Mouse (Mus musculus) kidney, adult 11 months (tissue): ENCODE results near the gene Nr4a3.

Source experiments
- DNase-seq: peaks from one replicate; pipeline ENCODE4 v3.0.0; 2022

Gene Nr4a3

DNA sequence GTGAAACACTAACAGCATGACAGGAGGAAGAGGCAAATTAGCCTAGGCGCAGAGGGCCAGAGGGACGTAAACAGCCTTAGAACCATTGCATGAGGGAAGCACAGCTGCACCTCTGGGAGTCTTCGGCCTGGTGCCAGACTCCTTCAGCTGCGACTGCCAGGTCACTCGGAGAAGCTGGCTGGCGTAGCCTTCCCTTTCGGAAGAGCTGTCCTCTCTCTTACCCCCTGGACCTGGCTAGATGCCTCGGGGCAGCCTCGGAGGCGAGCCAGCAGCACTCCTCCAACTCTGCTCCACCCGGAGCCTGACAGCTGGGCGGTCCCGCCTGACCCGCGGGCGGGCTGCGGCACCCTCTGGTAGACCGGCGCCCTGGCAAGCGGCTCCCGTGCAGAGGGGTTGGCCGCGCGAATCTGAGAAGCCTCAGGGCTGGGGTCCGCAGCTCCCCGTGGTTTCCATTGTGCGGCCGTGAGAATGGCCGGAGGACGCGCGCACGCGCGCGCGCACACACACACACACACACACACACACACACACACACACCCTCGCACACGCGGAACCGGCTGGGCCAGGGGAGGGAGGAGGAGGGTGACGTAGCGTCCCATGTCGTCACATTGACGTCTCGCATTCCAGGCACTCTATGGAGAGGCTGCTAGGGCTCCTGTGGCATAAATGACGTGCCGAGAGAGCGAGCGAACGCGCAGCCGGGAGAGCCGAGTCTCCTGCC lies at the start of gene Nr4a3:
Gene Nr4a3 (plus strand): TSS at position 663 of the 721 bp plus-strand sequence.
- peak; percentile 89 for DNase-seq

DNA sequence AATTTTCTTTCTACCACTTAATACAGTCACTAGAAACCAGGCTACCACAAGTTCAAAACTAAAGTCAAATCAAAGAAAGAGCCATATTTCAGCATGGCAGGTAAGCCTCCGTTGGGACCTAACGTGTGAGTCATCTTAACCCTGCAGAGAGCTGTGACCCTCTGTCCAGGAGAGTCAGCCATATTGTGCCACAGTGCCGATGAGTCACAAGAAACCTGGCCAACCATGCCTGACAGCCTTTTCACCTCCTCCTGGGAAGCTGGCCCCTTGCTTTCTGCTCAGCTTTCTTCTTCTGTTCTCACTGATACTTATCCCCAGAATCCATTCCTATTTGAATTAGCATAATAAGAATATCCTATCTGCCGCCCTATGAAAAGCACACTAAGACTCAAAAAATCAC lies 42.0 kb upstream of the Nr4a3 start:
- DNase-seq = no peak

DNA sequence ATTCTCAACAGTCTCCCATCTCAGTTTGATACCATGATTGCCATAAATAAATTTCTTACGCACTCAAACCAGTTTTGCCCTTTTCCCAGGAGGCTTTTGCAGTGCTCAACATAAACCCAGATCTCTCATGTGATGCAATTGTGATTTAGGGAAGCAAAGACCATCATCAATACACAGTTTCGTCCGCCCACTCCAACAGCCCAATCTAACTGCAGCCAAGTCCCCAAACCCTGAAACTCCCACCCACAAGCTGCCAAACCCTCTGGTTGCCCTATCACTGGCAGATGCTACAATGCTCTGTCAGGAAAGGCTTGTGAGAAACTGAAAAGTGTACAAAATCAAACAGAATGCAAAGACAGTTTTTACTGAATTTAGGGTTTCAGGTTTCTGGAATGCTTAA lies 41.5 kb upstream of the Nr4a3 start:
- DNase-seq = no peak

DNA sequence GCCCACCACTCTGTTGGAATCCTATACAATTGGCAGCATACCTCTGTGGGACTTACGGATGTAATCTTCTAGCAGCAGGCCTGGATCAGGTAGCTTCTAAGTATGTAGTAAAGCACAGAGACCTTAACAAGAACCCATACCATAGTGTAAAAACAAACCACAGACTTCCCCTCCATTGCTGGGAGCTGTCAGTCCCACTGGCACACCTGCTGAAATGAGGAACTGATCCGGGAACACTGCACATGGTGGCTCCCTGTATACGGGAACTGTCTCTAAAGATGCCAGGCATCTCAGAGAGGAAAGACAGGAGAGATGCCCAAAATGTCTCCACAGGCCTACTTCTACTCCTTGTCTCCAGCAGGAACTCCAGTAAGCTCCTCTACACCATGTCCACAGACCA lies 38.6 kb upstream of the Nr4a3 start:
- DNase-seq = no peak

DNA sequence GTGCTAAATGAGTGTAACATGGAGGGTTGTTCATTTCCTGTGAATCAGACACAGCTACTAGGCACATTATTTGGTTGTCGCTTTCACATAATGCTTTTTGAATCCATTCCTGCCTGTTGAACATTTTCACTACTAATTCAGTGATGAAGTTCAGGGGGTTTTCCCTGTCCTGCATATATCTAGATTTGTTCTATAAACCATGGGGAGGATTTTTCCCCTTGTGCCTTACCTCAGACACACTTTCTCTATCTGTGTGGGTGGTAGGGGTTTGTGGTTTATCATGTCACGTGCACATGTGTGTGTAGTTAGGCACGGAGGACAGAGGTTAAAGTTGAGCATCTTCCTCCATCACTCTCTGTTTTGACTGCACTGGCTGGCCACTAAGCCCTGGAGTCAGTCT lies 32.7 kb upstream of the Nr4a3 start:
- no peak for DNase-seq

DNA sequence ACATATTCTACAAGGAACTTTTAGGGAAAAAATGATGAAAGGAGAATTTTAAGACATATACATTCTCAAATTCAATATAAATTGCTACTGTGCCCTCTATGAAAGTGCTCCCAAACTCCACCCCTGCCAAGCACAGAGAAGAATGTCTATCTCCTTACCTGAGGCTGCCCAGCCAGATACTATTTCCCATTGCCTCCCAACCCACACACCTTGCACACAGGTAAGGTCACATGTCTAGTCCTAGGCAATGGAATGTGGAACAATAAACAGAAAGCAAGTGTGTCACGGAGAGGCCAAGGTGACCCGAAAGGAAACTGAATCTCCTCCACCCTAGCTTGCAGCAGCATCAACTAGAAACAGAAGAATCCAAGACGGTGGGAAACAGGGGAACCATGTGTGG lies 22.0 kb upstream of the Nr4a3 start:
- peak; percentile 48 for DNase-seq

DNA sequence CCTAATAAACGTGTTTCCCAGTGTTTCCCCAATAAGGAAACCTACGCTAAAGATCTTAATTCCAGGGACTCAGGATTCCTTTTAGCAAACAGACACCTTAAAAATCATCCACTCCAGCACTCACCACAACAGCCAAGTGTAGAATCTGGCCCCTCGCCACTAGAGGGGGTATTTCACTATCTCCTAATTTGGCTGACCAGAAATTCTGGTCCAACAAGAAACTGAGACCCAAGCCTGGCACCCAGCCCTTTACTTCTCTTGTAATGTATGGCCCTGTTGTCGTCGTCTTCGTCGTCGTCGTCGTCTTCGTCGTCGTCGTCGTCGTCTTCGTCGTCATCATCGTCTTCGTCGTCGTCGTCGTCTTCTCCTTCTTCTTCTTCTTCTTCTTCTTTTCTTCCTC lies 15.3 kb upstream of the Nr4a3 start:
- no peak for DNase-seq

DNA sequence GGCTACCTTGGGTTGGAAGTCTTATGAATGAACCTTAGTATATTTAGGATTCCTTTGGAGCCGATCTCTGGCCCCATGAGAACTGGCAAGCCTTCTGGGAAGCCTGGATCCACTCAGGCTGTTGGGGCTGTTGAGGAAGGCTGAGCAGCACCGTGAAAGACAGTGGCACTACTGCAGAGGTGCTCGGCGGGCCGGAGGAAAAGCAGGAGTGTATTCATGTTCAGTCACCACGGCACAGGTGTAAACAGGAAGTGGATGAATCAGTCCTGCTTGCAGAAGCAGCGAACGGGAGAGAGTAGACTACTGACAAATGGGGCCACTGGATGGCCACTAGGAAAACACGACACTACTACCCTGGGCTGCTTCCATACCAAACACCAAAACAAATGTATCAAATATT lies 10.7 kb upstream of the Nr4a3 start:
- no peak for DNase-seq

DNA sequence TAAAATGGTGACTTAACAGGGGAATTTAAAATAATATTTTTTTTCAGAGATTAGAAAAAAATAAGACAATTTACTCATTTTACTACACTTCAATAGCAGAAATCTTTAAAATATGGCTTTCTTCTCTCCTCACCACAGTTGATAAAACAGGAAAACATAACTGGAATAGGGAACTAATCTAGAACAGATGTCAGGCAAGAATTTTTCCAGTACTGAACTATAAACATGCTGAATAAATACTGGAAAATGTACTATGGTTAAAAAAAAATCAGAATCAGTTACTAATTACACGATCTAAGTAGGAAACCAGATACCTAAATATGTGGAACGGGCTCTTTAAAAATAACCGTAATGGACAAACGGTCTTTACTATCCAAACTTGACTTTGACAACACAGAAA lies 7.3 kb upstream of the Nr4a3 start:
- DNase-seq = no peak

DNA sequence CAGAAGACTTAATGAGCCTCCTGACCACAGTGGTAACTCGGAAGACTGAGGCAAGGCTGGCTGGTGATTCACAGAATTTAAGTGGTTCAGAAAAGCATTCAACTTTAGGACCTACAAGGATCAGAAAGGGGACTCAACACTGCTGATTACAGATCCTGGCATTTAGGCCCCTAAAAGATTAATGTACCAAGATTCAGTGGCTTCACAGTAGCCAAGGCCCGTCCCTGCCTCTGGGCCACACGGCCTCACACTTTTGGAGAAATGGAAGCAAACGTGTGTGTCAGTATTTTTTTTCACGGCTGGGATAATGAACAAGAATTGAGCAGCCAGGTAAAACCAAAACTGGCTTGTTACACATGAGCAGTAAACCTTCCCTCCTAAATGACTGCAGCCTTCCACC lies 6.1 kb upstream of the Nr4a3 start:
- no peak for DNase-seq

DNA sequence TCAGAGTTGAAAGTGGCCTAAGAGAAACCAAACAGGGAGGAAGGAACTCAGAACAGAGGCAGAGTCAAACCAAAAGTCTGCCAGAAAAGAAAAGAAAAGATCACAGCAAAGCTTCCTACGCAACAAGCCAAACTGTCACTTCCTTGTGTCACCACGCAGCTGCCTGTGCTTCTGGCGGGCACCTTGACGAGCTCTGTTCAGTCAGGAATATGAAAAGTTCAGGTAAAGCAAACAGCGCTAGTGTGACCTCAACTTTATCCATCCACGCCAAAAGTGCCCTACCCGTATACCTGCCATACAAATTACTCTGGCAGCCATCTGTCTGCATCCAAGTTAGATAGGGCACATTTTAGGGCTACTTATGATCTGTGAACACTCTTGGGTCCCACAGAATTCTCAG lies 5.2 kb upstream of the Nr4a3 start:
- no peak for DNase-seq

DNA sequence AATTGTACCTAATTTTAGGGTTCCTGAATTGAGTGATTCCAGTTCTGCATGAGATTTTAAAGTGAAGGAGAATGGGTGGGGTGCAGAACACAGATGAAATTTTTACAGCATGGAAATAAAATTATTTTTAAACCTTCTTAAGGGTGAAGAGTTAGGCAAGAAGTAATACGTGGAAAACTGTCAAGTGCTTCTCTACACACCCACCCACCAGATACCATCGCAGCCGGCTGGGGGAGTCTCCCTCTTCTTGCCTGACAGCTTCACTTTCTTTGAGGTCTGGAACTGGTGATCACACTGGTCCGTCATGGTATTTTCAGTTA lies 2.5 kb upstream of the Nr4a3 start:
- DNase-seq = no peak

DNA sequence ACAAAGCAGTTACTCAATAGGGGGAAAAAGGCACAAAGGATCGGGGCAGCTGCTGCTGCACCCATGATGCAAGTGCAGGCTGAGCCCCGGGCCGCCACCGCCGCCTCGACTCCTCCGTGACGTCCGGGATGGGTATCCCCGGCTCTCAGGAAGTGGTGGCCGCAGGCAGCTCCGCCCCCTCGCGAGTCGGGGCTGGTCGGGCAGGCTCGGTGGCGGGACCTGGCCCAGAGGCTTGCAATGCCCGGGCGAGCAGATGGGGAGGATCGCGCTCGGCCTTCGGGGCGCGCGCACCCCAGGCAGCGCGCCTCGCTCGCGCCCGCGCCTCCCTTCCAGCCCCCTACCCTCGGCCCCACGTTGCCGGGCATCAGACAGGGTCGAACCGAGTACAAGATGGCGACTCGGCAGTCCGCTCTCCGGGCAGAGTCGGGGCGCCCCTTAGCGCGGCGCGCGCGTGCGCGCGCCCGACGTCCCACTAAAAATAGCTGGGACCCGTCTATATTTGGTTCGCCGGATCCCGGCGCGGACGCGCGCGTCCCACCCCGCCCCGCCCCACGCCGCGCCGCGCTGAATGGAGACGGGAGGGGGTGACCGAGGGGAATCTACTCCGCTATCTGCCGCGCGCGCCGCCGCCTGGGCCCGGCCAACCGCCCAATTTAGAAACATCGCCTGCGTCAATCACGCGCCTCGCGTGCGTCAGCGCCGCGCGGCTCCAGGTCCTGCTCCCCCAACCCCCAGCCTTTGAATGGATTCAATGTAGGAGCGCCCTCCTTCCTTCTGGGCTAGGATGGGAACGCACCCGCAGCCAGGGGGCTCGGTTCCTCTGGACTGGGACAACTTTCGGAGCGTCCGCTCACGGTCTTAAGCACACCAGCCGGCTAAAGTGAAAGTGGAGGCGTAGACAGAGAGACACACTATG lies 1.9 kb upstream of the Nr4a3 start:
- DNase-seq = peak; percentile 93

DNA sequence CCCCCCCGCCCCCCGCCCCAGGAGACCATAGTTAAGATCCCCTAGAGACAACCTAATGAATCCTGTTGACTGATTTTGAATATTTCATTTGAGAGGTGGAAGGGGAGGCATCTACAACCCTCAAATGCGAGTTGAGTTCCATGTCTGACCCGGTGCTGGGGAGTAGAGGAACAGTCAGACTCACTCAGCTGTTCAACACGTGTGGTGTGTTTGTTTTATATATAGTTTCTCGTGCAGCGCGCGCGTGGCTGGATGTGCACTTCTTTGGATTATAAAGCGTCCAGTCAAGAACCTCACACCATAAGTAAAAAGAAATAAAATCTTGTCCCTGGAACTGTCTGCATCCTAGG lies 837 bp upstream of the Nr4a3 start:
- no peak for DNase-seq

DNA sequence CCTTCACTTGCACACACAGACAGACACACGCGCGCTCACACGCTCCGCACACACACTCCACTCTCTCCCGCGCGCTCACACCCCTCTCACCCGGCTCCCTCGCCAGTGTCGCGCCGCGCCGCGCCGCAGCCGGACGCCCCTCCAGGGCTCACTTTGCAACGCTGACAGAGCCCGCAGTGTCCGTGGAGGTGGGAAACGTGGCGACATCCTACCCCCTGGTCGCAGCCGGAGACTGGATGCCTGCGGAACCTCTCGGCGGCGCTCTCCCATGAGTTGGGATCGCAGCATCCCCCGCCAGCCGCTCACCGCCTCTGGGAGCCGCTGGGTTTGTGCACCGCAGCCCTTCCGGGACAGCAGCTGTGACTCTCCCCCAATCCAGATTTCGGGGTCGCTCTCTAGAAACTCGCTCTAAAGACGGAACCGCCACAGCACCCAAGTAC lies 348 bp downstream of the Nr4a3 start:
- DNase-seq = no peak

DNA sequence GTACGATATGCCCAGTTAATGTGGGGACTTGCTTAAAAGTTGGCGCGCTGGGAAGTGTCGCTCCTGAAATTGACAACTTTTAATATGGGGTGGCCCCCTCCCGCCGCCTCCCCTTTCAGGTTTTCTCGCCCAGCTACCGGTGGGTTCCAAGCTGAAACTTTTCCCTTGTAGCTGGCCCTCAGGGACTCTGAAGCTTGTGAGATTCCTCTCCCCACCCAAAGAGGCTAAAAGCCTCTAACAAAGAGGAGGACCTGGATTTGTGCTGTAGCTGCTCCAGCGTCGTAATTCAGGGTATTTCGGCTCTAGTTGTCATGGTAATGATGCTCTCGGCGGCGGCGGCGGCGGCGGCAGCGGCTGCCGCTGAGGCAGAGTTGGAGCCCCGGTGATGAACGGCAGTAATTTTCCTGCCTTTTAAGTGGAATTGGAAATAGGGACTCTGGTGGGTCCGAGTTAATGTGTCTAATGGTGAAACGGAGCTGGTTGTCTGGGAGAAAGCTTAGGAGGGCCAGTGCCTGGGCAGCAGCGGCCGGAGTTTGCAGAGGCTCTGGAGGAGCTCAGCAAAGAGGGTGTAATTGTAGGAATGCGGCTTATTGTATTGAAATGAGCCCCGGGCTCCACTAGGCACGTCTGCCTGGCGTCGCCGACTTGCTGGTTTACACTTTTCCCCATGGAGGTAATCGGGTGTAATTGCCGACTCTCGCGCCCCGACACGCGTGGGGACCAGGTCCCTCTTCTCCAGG lies 938 bp downstream of the Nr4a3 start:
- DNase-seq = no peak

DNA sequence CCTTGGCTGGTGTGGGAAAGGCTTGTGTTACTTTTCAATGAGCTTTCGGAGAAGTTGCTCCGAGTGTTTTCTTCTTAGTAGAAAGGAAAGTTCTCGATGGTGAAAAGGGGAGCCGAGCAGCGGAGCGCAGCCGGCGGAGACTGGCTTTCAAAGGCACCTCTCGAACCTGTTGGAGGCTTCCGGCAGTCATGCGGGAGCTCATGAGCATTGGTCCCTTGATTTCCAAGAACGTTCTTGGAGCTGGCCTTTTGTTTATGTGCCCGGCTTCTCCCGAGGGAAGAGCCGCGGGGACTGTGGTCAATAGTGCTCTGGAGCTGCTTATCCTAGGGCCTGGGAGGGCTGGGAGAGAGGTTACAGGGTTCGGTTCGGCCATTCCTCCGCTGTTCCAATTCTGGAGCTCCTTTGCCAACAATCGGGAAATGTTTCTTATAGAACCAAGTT lies 1.5 kb downstream of the Nr4a3 start:
- no peak for DNase-seq

DNA sequence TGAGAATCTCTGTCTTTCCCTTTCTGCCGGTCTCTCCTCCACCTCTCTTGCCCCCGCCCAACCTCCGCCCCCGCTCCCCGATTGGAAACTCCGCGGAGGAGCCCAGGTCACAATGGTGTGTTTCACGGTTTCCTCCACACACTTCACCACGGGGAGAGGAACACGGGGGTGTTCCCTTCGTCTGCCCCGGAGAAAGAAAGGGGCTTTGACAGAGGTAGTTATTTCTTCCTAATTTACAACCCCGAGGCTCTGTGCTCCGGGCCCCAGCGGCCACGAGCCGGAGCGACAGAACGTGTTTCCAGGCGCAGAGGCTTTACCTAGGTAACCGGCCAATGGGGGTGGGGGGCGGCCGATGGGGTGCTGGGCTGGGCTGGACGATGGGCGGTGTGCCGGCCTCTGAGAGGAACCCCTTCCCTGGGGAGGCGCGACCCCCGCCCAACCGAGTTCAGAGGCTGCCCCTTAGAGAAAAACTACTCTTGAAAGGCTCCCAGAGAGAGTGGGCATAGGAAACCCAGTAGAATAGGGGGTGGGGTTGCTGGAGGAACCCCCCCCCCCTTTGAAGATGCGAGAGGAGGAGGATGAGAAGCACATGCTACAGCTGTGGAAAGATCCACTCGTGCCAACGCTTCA lies 2.3 kb downstream of the Nr4a3 start:
- no peak for DNase-seq

DNA sequence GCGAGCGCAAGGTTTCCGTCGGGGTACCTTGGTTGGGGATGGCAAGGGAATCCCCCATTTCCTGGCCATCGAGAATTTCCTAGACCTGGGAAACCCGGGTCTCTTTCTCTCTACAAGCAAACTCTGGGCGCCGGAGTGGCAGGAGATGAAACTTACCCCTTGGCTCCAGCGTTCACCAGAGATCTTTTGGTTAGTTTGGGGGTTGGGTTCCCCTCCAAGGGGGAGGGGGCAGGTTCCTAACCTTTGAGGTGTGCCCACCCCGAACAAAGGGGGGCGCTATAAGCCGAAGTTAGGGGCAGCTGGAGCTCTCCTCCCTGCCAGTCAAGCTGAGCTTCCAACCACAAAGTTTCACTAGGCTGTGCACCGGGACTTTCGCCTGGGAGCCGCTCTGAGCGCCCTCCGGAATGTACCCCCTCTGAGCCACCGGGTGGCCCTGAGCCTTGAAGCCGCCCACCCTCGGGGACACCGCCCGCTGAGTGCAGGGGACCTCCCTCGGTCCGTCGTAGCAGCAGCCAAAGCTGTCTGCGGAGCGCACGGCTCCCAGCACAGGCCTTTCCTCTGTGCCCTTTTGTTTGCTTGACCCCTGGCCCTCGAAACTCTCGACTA lies 2.9 kb downstream of the Nr4a3 start:
- no peak for DNase-seq

DNA sequence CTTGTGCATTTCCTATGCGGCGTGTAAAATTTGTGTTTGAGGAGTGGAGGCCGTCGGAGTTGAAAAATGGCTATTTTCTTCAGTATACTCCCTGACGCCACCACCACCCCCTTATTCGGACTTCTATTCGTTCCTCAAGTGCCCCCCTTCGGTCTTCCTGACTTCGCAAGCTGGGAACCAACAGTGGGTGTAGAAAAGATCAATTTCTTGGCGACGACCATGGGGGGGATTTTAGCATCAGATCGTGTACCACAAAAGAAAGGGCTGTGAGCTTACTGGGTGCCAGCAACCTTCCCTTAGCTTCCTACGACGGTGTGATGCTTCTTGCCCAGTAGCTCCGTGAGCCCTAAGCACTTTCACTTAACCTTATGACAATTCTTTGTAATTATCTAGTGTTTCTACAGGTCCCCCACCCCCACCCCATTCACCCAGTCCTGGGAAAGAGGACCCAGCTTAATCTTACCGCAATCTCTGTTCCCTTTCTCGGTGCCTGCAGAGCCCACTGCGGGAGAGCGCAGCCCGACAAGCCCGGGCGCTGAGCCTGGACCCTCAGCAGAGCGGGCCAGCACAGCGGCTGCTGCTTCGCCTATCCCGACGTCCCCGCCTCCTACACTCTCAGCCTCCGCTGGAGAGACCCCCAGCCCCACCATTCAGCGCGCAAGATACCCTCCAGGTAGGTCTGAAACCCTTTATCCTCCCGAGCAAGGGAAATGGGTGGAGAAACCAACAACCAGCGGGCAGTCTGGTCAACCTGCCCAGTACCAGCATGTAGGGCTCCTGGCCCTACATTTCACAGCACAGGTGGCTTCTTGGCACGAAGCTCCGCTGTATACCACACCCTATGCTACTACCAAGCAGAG lies 3.7 kb downstream of the Nr4a3 start:
- no peak for DNase-seq

DNA sequence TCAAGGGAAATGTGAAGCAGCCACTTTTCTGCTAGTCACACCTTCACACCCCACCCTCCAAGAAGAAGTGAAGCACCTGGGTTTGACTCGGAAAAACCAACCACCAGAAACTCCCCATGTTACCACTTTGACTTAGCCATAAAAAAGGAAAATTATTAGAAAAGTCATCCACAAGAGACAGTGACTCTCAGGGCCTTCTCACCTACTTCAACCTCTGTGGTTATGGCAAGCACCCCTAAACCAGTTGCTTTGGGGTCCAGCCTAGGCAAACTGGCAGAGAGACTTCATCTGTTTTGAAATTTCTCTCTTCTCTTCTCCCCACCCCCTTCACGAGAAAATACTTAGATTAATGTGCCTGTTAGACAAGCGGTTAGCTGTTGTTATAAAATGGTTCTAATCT lies 5.1 kb downstream of the Nr4a3 start:
- DNase-seq = no peak

DNA sequence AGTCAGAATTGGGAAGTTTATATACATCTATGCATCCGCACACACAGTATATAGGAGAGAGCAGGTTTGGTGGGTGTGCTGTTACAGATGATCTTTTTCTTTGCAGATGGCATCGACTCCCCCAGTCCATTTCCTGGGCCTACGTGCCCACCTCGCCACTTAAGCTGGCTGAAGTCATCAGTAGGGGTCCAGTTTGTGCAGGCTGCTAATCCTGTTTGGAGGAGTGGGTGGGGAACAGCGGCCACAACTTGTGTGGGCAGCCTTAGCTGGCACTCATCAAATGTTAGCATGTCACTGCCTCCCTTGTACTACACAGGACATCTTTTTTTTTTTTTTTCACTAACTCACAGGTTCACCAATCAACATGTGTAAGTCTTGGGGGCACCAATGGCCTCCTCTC lies 5.5 kb downstream of the Nr4a3 start:
- no peak for DNase-seq
